Mouse (Mus musculus) inflammation-experienced regulatory T-cells (primary cell): ENCODE measurements around the gene C130074G19Rik. TPM values are rescaled to one million over a fixed set of nuclear protein-coding genes. Genes with fewer than 3 reads are reported as not detected.

Experiments used
- polyA plus RNA-seq, 2 experiments: library from polyadenylated mRNA; unstranded; fragments of 100-300 nt; shearing (Covaris generic); gene quantifications; one replicate each; pipeline ENCODE4 v1.2.1; 2017

Gene C130074G19Rik
- polyA plus RNA-seq, result not detected

DNA sequence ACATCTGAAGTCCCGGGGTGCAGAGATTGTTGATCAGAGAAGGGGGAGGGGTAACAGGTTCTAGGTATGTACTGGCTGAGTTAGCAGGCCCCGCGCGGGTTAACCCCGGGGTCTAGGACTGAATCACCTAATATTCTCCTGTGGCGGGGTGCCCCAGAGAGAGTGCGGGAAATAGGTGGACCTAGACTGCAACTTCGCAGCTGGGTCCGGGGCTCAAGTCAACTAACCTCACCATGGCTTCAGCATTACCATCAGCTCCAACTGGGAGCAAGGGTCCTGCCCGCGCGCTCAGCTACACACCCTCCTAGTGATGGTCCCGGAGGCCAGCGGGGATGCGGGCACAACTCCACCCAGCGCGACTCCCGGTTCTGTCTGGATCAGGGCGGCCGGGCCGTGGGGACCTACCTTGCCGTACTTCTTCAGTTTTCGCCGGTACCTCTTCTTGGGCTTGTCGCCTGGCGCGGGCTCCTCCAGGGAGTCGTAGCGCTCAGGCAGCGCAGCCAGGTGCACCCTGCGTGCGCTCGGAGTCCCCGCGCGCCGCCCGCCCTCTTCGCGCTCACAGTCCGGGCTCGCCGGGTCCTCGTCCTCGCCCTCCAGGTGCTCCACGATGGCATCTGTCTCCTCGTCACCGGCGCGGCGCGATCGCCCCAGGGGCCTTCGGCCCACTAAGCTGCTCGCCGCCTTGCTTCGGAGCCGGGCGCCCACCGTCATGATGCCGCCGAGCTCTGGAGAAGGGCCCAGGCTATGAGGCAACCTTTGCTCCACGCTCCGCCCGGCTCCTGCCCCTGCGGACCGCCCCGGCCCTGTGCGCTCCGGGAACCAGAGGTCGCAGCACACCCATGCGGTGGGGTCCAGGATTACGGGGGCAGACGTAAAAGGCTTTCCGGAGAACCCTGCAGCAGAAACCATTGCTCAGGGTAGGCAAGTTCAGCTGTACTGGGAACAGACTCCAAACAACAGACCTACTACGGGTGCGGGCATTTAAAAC lies at the start of gene C130074G19Rik:
Gene C130074G19Rik, minus strand, starts transcription at position 938 of the 988 bp plus-strand sequence.

DNA sequence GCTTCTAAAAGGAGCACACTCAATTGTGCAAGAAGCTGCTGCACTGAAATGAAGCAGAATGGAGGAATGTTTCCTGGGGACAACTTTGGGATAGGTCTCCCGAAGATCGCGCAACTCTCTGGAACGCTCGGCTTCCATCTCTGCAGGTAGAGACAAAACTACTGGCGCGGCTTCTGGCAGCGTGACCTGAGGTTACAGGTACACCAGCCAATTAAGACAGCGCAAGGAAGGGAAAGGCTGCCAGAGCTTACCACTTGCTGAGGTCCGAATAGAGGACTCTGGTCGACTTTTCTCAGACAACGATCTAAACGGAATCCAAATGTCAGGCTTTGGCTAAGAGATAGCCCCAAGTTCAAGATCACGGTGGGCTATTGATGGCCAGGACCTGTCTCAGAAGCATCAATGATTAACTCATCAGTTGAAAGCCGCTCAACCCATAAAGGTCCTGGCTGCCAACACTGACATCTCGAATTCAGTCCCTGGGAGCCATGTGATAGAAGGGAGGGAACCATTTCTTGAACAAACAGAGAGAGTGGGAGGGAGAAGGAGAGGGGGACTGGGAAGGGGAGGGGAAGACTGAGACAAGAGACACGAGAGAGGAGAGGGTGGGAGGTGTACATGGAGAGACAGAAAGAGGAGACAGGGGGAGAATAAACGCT lies 36.8 kb downstream of the C130074G19Rik start, which contains the start of gene Marc2:
Gene Marc2, minus strand, starts transcription at position 360 of the 659 bp plus-strand sequence.

Other genes starting within 250 kb of the C130074G19Rik start
- gene Hlx, start 150.6 kb downstream of the C130074G19Rik start, polyA plus RNA-seq, result under 1 TPM in 1 of 2 experiments, not detected in 1; 0.57 TPM
- under 1 TPM; 0.25 to 0.75 TPM for gene Marc1, start 71.9 kb downstream of the C130074G19Rik start, polyA plus RNA-seq
- 100 to 1,000 TPM; 300 to 332 TPM for gene Marc2, start 36.8 kb downstream of the C130074G19Rik start, polyA plus RNA-seq
- under 1 TPM in 1 of 2 experiments, not detected in 1; 0.70 TPM for gene Mark1, start 116.4 kb upstream of the C130074G19Rik start, polyA plus RNA-seq